Mouse (Mus musculus): ENCODE data around the gene Tmem132a. TPM values are rescaled to one million over a fixed set of nuclear protein-coding genes. Genes with fewer than 3 reads are reported as not detected.

Gene Tmem132a
- polyA plus RNA-seq, 1 experiment: 2.9 TPM

DNA sequence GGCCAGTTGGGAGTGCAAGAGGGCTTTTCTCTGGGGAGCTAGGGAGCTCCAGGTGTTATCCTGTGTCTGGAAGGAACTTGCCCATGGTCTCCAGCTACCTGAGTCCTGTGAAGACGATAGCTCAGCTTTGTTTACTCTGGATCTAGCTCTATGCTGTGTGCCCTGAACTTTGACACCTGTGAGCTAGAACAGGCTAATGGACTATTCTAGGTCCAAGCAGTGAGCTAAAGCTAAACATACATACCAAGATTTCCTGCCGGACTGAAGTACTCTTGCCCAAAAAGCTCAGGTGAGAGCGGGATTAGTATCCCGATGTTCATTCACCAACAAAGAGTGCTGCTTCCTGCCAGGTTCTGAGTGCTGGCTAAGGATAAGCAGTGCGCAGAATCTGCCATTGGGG is 34.8 kb upstream of the Tmem132a start:
- no peaks in the 10 kb centered on the region for H3K9me3 ChIP-seq
- TF ChIP-seq FLI1 (IDR thresholded peaks at IDR 0.05; ENCODE audit: low read length): no peak
- no peak for TF ChIP-seq GATA1 (IDR thresholded peaks at IDR 0.05; ENCODE audit: borderline replicate concordance, low read length)

DNA sequence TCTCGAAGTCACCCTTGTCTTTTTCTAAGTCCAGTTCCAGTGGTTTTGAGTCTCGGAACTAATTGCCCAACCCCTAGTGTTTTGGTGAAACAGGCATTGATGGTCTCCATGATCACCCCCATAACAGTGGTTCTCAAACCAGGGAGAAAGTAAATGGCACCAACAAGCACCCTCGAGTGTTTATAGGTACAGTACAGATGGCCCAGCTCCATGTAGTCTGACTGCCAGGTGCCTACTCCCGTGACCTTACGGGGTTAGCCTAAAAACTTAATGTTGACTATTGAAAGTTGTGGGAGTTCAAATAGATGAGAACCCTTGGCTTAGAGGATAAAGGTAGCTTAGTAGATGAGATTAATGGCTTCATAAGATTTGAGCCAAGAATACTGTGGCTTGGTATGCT is 31.3 kb upstream of the Tmem132a start:
- H3K27me3 ChIP-seq (replicated peaks): no peaks in the 10 kb centered on the region
- peaks cover 92% of the 10 kb centered on the region for H3K36me3 ChIP-seq (replicated peaks; ENCODE audit: low read length)
- TF ChIP-seq FLI1 (IDR thresholded peaks at IDR 0.05; ENCODE audit: low read length) (no peak), GATA1 (IDR thresholded peaks at IDR 0.05; ENCODE audit: borderline replicate concordance, low read length) (no peak)
- H3K4me1 ChIP-seq: peaks cover 29% of the 10 kb centered on the region
- H3K4me3 ChIP-seq (replicated peaks): no peak overlapping the region
- H3K9me3 ChIP-seq: no peaks in the 10 kb centered on the region

More for the DNA sequence above, 34.8 kb upstream of the Tmem132a start:
- H3K4me3 ChIP-seq (replicated peaks): no peak overlapping the region
- H3K36me3 ChIP-seq (replicated peaks; ENCODE audit: low read length): peaks cover 98% of the 10 kb centered on the region
- no peaks in the 10 kb centered on the region for H3K27me3 ChIP-seq (replicated peaks)
- no peaks in the 10 kb centered on the region for H3K4me1 ChIP-seq

- no peak overlapping the region for H3K4me3 ChIP-seq (replicated peaks)
- H3K36me3 ChIP-seq (replicated peaks; ENCODE audit: low read length): peaks cover 85% of the 10 kb centered on the region
- TF ChIP-seq GATA1 (IDR thresholded peaks at IDR 0.05; ENCODE audit: borderline replicate concordance, low read length) (no peak), FLI1 (IDR thresholded peaks at IDR 0.05; ENCODE audit: low read length) (no peak)
- H3K4me1 ChIP-seq: peaks cover 32% of the 10 kb centered on the region
- H3K27me3 ChIP-seq (replicated peaks): no peaks in the 10 kb centered on the region
- no peaks in the 10 kb centered on the region for H3K9me3 ChIP-seq
These were observed 30.6 kb upstream of the Tmem132a start for GRCm38 (mm10) chr19:10900315-10900714.

GRCm38 (mm10) chr19:10897491-10897890 is 27.8 kb upstream of the Tmem132a start:
- Histone ChIP-seq H3K4me3 (replicated peaks) (no peak overlapping the region), H3K4me1 (peaks cover 38% of the 10 kb centered on the region), H3K9me3 (no peaks in the 10 kb centered on the region), H3K27me3 (replicated peaks) (no peaks in the 10 kb centered on the region), H3K36me3 (replicated peaks; ENCODE audit: low read length) (peaks cover 57% of the 10 kb centered on the region)
- TF ChIP-seq FLI1 (IDR thresholded peaks at IDR 0.05; ENCODE audit: low read length) (no peak), GATA1 (IDR thresholded peaks at IDR 0.05; ENCODE audit: borderline replicate concordance, low read length) (no peak)

GRCm38 (mm10) chr19:10896849-10897248 is 27.1 kb upstream of the Tmem132a start:
- TF ChIP-seq FLI1 (IDR thresholded peaks at IDR 0.05; ENCODE audit: low read length) (no peak), GATA1 (IDR thresholded peaks at IDR 0.05; ENCODE audit: borderline replicate concordance, low read length) (no peak)
- Histone ChIP-seq H3K36me3 (replicated peaks; ENCODE audit: low read length) (peaks cover 50% of the 10 kb centered on the region), H3K4me1 (peaks cover 38% of the 10 kb centered on the region), H3K27me3 (replicated peaks) (no peaks in the 10 kb centered on the region), H3K9me3 (no peaks in the 10 kb centered on the region), H3K4me3 (replicated peaks) (no peak overlapping the region)

DNA sequence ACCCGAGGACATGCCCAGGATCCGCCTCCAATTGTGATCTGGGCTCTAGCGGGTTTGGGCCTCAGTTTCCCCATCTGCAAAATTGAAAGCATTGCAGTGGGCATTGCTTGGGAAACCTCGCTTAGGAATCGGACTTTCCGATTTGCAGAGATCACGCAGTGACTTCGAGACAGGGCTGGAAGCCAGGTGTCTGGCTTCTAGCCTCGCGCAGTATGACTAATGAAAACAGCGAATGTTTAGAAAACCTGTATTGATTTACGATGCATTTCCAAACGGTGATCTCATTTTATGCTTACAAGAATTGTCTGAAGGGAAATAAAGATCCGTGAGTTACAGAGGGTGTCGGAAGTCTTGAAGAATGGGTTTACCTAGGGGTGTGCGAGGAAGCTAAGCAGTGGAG is 26.0 kb upstream of the Tmem132a start:
- no peaks in the 10 kb centered on the region for H3K9me3 ChIP-seq
- peaks cover 39% of the 10 kb centered on the region for H3K36me3 ChIP-seq (replicated peaks; ENCODE audit: low read length)
- no peaks in the 10 kb centered on the region for H3K27me3 ChIP-seq (replicated peaks)
- peaks cover 38% of the 10 kb centered on the region for H3K4me1 ChIP-seq
- TF ChIP-seq GATA1 (IDR thresholded peaks at IDR 0.05; ENCODE audit: borderline replicate concordance, low read length): no peak
- TF ChIP-seq FLI1 (IDR thresholded peaks at IDR 0.05; ENCODE audit: low read length): no peak
- peak overlapping the region; percentile 96 for H3K4me3 ChIP-seq (replicated peaks)

DNA sequence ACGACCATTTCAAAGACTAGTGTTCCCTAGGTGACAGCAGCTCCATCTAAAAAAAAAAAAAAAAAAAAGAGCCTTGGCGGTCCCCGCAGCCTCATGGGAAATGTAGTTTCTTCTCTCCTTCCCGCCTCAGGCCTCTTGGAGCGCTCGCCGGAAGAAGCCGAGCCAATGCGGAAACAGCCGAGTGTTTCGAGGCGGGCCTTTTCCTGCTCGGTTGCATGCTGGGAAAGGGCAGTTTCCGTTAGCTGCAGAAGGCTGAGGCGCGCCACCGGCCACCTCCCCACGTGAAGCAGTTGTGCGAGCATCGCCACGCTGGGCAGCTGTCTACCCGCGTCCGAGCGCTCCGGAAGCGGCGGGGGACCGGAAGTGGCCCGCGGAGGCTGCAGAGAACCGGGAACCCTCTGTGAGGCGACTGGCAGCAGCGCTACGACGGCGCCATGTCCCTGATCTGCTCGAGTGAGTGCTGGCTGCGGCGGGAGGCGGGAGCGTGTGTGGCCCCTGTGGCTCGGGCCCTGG is 25.3 kb upstream of the Tmem132a start, which contains the start of gene Prpf19:
TSS of gene Prpf19 (plus strand) at position 216 of the 513 bp plus-strand sequence.
- H3K36me3 ChIP-seq (replicated peaks; ENCODE audit: low read length): peaks cover 32% of the 10 kb centered on the region
- peaks cover 38% of the 10 kb centered on the region for H3K4me1 ChIP-seq

GRCm38 (mm10) chr19:10892201-10892600 is 22.5 kb upstream of the Tmem132a start:
- Histone ChIP-seq H3K4me1 (peaks cover 21% of the 10 kb centered on the region), H3K4me3 (replicated peaks) (no peak overlapping the region), H3K27me3 (replicated peaks) (peaks cover 3% of the 10 kb centered on the region), H3K9me3 (peaks cover 7% of the 10 kb centered on the region), H3K36me3 (replicated peaks; ENCODE audit: low read length) (peaks cover 4% of the 10 kb centered on the region)
- TF ChIP-seq FLI1 (IDR thresholded peaks at IDR 0.05; ENCODE audit: low read length): no peak
- TF ChIP-seq GATA1 (IDR thresholded peaks at IDR 0.05; ENCODE audit: borderline replicate concordance, low read length): no peak

More for the DNA sequence above, 25.3 kb upstream of the Tmem132a start, which contains the start of gene Prpf19:
- no peaks in the 10 kb centered on the region for H3K27me3 ChIP-seq (replicated peaks)
- no peaks in the 10 kb centered on the region for H3K9me3 ChIP-seq
- peak within 1 kb of the TSS; percentile 96 for H3K4me3 ChIP-seq (replicated peaks)
- no peak for TF ChIP-seq GATA1 (IDR thresholded peaks at IDR 0.05; ENCODE audit: borderline replicate concordance, low read length)
- peak; percentile 88 for TF ChIP-seq FLI1 (IDR thresholded peaks at IDR 0.05; ENCODE audit: low read length)

GRCm38 (mm10) chr19:10881426-10882154 is 11.8 kb upstream of the Tmem132a start, which contains the start of gene Tmem109:
Gene Tmem109, minus strand, starts transcription at chr19:10882001.
- peak within 1 kb of the TSS; percentile 92 for H3K4me3 ChIP-seq (replicated peaks)
- TF ChIP-seq GATA1 (IDR thresholded peaks at IDR 0.05; ENCODE audit: borderline replicate concordance, low read length): no peak
- peaks cover 19% of the 10 kb centered on the region for H3K9me3 ChIP-seq
- H3K36me3 ChIP-seq (replicated peaks; ENCODE audit: low read length): no peaks in the 10 kb centered on the region
- H3K27me3 ChIP-seq (replicated peaks): peaks cover 18% of the 10 kb centered on the region
- H3K4me1 ChIP-seq: peaks cover 27% of the 10 kb centered on the region

- no peak for TF ChIP-seq FLI1 (IDR thresholded peaks at IDR 0.05; ENCODE audit: low read length)
- no peak for TF ChIP-seq GATA1 (IDR thresholded peaks at IDR 0.05; ENCODE audit: borderline replicate concordance, low read length)
- Histone ChIP-seq H3K4me3 (replicated peaks) (peak overlapping the region; percentile 92), H3K27me3 (replicated peaks) (peaks cover 19% of the 10 kb centered on the region), H3K9me3 (peaks cover 13% of the 10 kb centered on the region), H3K36me3 (replicated peaks; ENCODE audit: low read length) (no peaks in the 10 kb centered on the region), H3K4me1 (peaks cover 27% of the 10 kb centered on the region)
These were observed 11.3 kb upstream of the Tmem132a start for GRCm38 (mm10) chr19:10880975-10881425.

Data from megakaryocyte, embryonic 14.5 days (primary cell).